Mouse (Mus musculus): Measurements from ENCODE around the gene Tmprss9. TPM values are rescaled to one million over a fixed set of nuclear protein-coding genes. Genes with fewer than 3 reads are reported as not detected.

Gene Tmprss9
- polyA plus RNA-seq, 1 experiment = 1.3 TPM

- H3K27ac ChIP-seq (ENCODE audit: insufficient read depth, low read depth, low read length) = no peak overlapping the region; the same call in 1 of the 2 replicates
- 24% methylated on average over 15 of the region's 15 CpGs for WGBS
- peak overlapping the region; percentile 54; the same call in 1 of the 2 replicates for H3K4me3 ChIP-seq (ENCODE audit: low read depth, low read length)
- TF ChIP-seq CTCF (IDR thresholded peaks at IDR 0.05; ENCODE audit: extremely low read depth, insufficient read length, insufficient replicate concordance, low read depth, low read length) = no peak
- TF ChIP-seq POLR2A (IDR thresholded peaks at IDR 0.05; ENCODE audit: low read depth, low read length) = no peak
- H3K4me1 ChIP-seq (ENCODE audit: control insufficient read depth, insufficient read depth, insufficient read length, low read length) = peaks cover 56% of the 10 kb centered on the region
- no peaks in the 10 kb centered on the region for H3K27me3 ChIP-seq (ENCODE audit: control insufficient read depth, insufficient read depth, low read length)
- no peaks in the 10 kb centered on the region for H3K36me3 ChIP-seq (ENCODE audit: control insufficient read depth, insufficient read depth, low read length)
These were observed 67.3 kb downstream of the Tmprss9 start for GRCm38 (mm10) chr10:80938831-80939550.

GRCm38 (mm10) chr10:80939671-80940070, 68.0 kb downstream of the Tmprss9 start:
- Histone ChIP-seq H3K36me3 (ENCODE audit: control insufficient read depth, insufficient read depth, low read length) (no peaks in the 10 kb centered on the region), H3K27ac (ENCODE audit: insufficient read depth, low read depth, low read length) (peak overlapping the region; percentile 39), H3K4me3 (ENCODE audit: low read depth, low read length) (peak overlapping the region; percentile 54), H3K4me1 (ENCODE audit: control insufficient read depth, insufficient read depth, insufficient read length, low read length) (peaks cover 53% of the 10 kb centered on the region), H3K27me3 (ENCODE audit: control insufficient read depth, insufficient read depth, low read length) (no peaks in the 10 kb centered on the region)
- TF ChIP-seq CTCF (IDR thresholded peaks at IDR 0.05; ENCODE audit: extremely low read depth, insufficient read length, insufficient replicate concordance, low read depth, low read length) (no peak), POLR2A (IDR thresholded peaks at IDR 0.05; ENCODE audit: low read depth, low read length) (peak; percentile 56; the same call in 1 of the 2 replicates)
- under 1% methylated on average over 28 of the region's 28 CpGs for WGBS

- WGBS = 29% methylated on average over 8 of the region's 8 CpGs
- Histone ChIP-seq H3K4me1 (ENCODE audit: control insufficient read depth, insufficient read depth, insufficient read length, low read length) (peaks cover 53% of the 10 kb centered on the region), H3K27ac (ENCODE audit: insufficient read depth, low read depth, low read length) (peak overlapping the region; percentile 52), H3K4me3 (ENCODE audit: low read depth, low read length) (no peak overlapping the region), H3K27me3 (ENCODE audit: control insufficient read depth, insufficient read depth, low read length) (no peaks in the 10 kb centered on the region), H3K36me3 (ENCODE audit: control insufficient read depth, insufficient read depth, low read length) (no peaks in the 10 kb centered on the region)
- no peak for TF ChIP-seq POLR2A (IDR thresholded peaks at IDR 0.05; ENCODE audit: low read depth, low read length)
- TF ChIP-seq CTCF (IDR thresholded peaks at IDR 0.05; ENCODE audit: extremely low read depth, insufficient read length, insufficient replicate concordance, low read depth, low read length) = no peak
These were observed 68.8 kb downstream of the Tmprss9 start for GRCm38 (mm10) chr10:80940320-80940987.

GRCm38 (mm10) chr10:80940988-80941347, 69.3 kb downstream of the Tmprss9 start:
- Histone ChIP-seq H3K4me3 (ENCODE audit: low read depth, low read length) (no peak overlapping the region), H3K4me1 (ENCODE audit: control insufficient read depth, insufficient read depth, insufficient read length, low read length) (peaks cover 53% of the 10 kb centered on the region), H3K36me3 (ENCODE audit: control insufficient read depth, insufficient read depth, low read length) (no peaks in the 10 kb centered on the region), H3K27me3 (ENCODE audit: control insufficient read depth, insufficient read depth, low read length) (no peaks in the 10 kb centered on the region), H3K27ac (ENCODE audit: insufficient read depth, low read depth, low read length) (peak overlapping the region; percentile 52)
- no peak for TF ChIP-seq CTCF (IDR thresholded peaks at IDR 0.05; ENCODE audit: extremely low read depth, insufficient read length, insufficient replicate concordance, low read depth, low read length)
- no peak for TF ChIP-seq POLR2A (IDR thresholded peaks at IDR 0.05; ENCODE audit: low read depth, low read length)
- WGBS = 82% methylated on average over 2 of the region's 2 CpGs

GRCm38 (mm10) chr10:80942919-80943318, 71.3 kb downstream of the Tmprss9 start:
- WGBS = 65% methylated on average over 8 of the region's 8 CpGs
- Histone ChIP-seq H3K27ac (ENCODE audit: insufficient read depth, low read depth, low read length) (no peak overlapping the region), H3K4me1 (ENCODE audit: control insufficient read depth, insufficient read depth, insufficient read length, low read length) (peaks cover 47% of the 10 kb centered on the region), H3K36me3 (ENCODE audit: control insufficient read depth, insufficient read depth, low read length) (no peaks in the 10 kb centered on the region), H3K4me3 (ENCODE audit: low read depth, low read length) (no peak overlapping the region), H3K27me3 (ENCODE audit: control insufficient read depth, insufficient read depth, low read length) (no peaks in the 10 kb centered on the region)
- no peak for TF ChIP-seq POLR2A (IDR thresholded peaks at IDR 0.05; ENCODE audit: low read depth, low read length)
- no peak for TF ChIP-seq CTCF (IDR thresholded peaks at IDR 0.05; ENCODE audit: extremely low read depth, insufficient read length, insufficient replicate concordance, low read depth, low read length)

- H3K36me3 ChIP-seq (ENCODE audit: control insufficient read depth, insufficient read depth, low read length) = no peaks in the 10 kb centered on the region
- H3K4me1 ChIP-seq (ENCODE audit: control insufficient read depth, insufficient read depth, insufficient read length, low read length) = peaks cover 46% of the 10 kb centered on the region
- WGBS = 60% methylated on average over 9 of the region's 9 CpGs
- H3K27ac ChIP-seq (ENCODE audit: insufficient read depth, low read depth, low read length) = no peak overlapping the region
- no peak overlapping the region for H3K4me3 ChIP-seq (ENCODE audit: low read depth, low read length)
- no peaks in the 10 kb centered on the region for H3K27me3 ChIP-seq (ENCODE audit: control insufficient read depth, insufficient read depth, low read length)
- no peak for TF ChIP-seq CTCF (IDR thresholded peaks at IDR 0.05; ENCODE audit: extremely low read depth, insufficient read length, insufficient replicate concordance, low read depth, low read length)
- TF ChIP-seq POLR2A (IDR thresholded peaks at IDR 0.05; ENCODE audit: low read depth, low read length) = no peak
These were observed 72.1 kb downstream of the Tmprss9 start for GRCm38 (mm10) chr10:80943701-80944100.

GRCm38 (mm10) chr10:80944231-80944630, 72.6 kb downstream of the Tmprss9 start:
- Histone ChIP-seq H3K27ac (ENCODE audit: insufficient read depth, low read depth, low read length) (no peak overlapping the region), H3K27me3 (ENCODE audit: control insufficient read depth, insufficient read depth, low read length) (no peaks in the 10 kb centered on the region), H3K4me3 (ENCODE audit: low read depth, low read length) (no peak overlapping the region), H3K36me3 (ENCODE audit: control insufficient read depth, insufficient read depth, low read length) (no peaks in the 10 kb centered on the region), H3K4me1 (ENCODE audit: control insufficient read depth, insufficient read depth, insufficient read length, low read length) (peaks cover 45% of the 10 kb centered on the region)
- TF ChIP-seq CTCF (IDR thresholded peaks at IDR 0.05; ENCODE audit: extremely low read depth, insufficient read length, insufficient replicate concordance, low read depth, low read length) = no peak
- TF ChIP-seq POLR2A (IDR thresholded peaks at IDR 0.05; ENCODE audit: low read depth, low read length) = no peak
- 86% methylated on average over 5 of the region's 5 CpGs for WGBS
